20 mouse cellular contexts compared by ENCODE assay signal in genomic region chr7:44726343-44726742, GRCm38 (mm10). TPM values are rescaled to one million over a fixed set of nuclear protein-coding genes. Genes with fewer than 3 reads are reported as not detected.
DNase-seq lines count a peak whose midpoint lies in the region; ATAC-seq and TF ChIP-seq lines count a peak whose summit lies in the region.
"Had no signal": no experiment of that assay in that cellular context is flagged by ENCODE, and none has a peak within 500 bp of the region (broad histone marks: within the 10 kb centered on the region; RNA-seq: fewer than 3 reads in every experiment).

No protein-coding gene starts in this region.

- no peaks in the 10 kb centered on the region for H3K4me1 ChIP-seq in cerebellum, adult 2 months (ENCODE audit: control insufficient read depth, insufficient read depth, low read length)
- H3K4me1 ChIP-seq in CH12.LX (ENCODE audit: control insufficient read depth in 1 of 2, insufficient read depth in 2 of 2), result peaks cover 4 to 9% of the 10 kb centered on the region in 2 experiments
- H3K4me1 ChIP-seq in hindbrain, embryonic 12.5 days, result no peaks in the 10 kb centered on the region
- H3K4me1 ChIP-seq: embryonic facial prominence, embryonic 15.5 days had no signal

- peak; percentile 10 to 22 for DNase-seq in cerebellum, postnatal 14 days
- DNase-seq in cerebellum, adult 2 months, result no peak
- peak; percentile 38 for DNase-seq in lung, postnatal 25 days (ENCODE audit: low spot score)
- no peak for DNase-seq in lung, postnatal 14 days
- DNase-seq in CH12.LX (ENCODE audit: extremely low read depth) (peak; percentile 57), liver (no peak)
- peak; percentile 57 for DNase-seq in naive thymus-derived CD4-positive, alpha-beta T cell, adult 2 months (ENCODE audit: low read depth)
- DNase-seq: adrenal gland, adult 8-10 months; right cerebral cortex, postnatal 4 days had no signal

- TF ChIP-seq RAD21 in CH12.LX (IDR thresholded peaks at IDR 0.05; ENCODE audit: low read depth, low read length), result no peak

- no peak for TF ChIP-seq CTCF in cerebellum, adult 2 months (IDR thresholded peaks at IDR 0.05; ENCODE audit: borderline replicate concordance, insufficient read depth, low read depth, low read length)
- TF ChIP-seq CTCF in CH12.LX (conservative IDR thresholded peaks at IDR 0.05 in 1 of 2, IDR thresholded peaks at IDR 0.05 in 1 of 2; ENCODE audit: low read depth in 2 of 2, low read length in 2 of 2), result no peak

- no peak overlapping the region for H3K4me3 ChIP-seq in cerebellum, adult 2 months (replicated peaks; ENCODE audit: insufficient read depth, low read depth, low read length)
- no peak overlapping the region for H3K4me3 ChIP-seq in CH12.LX (replicated peaks in 1 of 3; ENCODE audit: low read depth in 2 of 3, low read length in 2 of 3, poor library complexity in 1 of 3)
- H3K4me3 ChIP-seq in hindbrain, embryonic 12.5 days, result no peak overlapping the region
- H3K4me3 ChIP-seq: embryonic facial prominence, embryonic 15.5 days; limb, embryonic 15.5 days had no signal

- dilution Hi-C loops in CH12.LX (cut with MboI; ENCODE audit: extremely low pct_ligation_motif_present, extremely low pct_unique_long_range_greater_than_20kb, low sequenced_read_pairs), result no loop called here

- TF ChIP-seq POLR2A in cerebellum, adult 2 months (IDR thresholded peaks at IDR 0.05; ENCODE audit: borderline replicate concordance, insufficient read depth, low read length), result no peak
- TF ChIP-seq POLR2A in CH12.LX (IDR thresholded peaks at IDR 0.05; ENCODE audit: low read depth, low read length), result no peak

- peaks cover 11% of the 10 kb centered on the region for H3K9me3 ChIP-seq in CH12.LX (replicated peaks; ENCODE audit: low read length)
- H3K9me3 ChIP-seq in hindbrain, embryonic 12.5 days (replicated peaks), result no peaks in the 10 kb centered on the region
- H3K9me3 ChIP-seq: embryonic facial prominence, embryonic 15.5 days; limb, embryonic 15.5 days had no signal

- in situ Hi-C loops in CH12.LX (cut with MboI; ENCODE audit: low pct_ligation_motif_present, low pct_unique_long_range_greater_than_20kb, low sequenced_read_pairs), result no loop called here

- no peak overlapping the region for H3K4me2 ChIP-seq in CH12.LX (ENCODE audit: insufficient read depth, low read depth, poor library complexity, severe bottlenecking)
- H3K4me2 ChIP-seq in hindbrain, embryonic 12.5 days (replicated peaks), result no peak overlapping the region
- H3K4me2 ChIP-seq: embryonic facial prominence, embryonic 15.5 days; hindbrain, embryonic 14.5 days; limb, embryonic 15.5 days had no signal

- H3K79me2 ChIP-seq in CH12.LX (replicated peaks; ENCODE audit: control insufficient read depth, extremely low read depth, insufficient read depth, poor library complexity, severe bottlenecking), result no peaks in the 10 kb centered on the region

- H3K36me3 ChIP-seq in CH12.LX (replicated peaks in 1 of 2; ENCODE audit: control insufficient read depth in 1 of 2, insufficient read depth in 1 of 2, low read length in 1 of 2), result peaks cover 0 to 12% of the 10 kb centered on the region in 2 experiments
- no peaks in the 10 kb centered on the region for H3K36me3 ChIP-seq in hindbrain, embryonic 12.5 days
- H3K36me3 ChIP-seq: embryonic facial prominence, embryonic 15.5 days; limb, embryonic 15.5 days had no signal

- TF ChIP-seq EP300 in CH12.LX (IDR thresholded peaks at IDR 0.05; ENCODE audit: low read length), result no peak

- H3K9ac ChIP-seq in CH12.LX (ENCODE audit: insufficient read depth, low read depth), result no peak overlapping the region
- no peak overlapping the region for H3K9ac ChIP-seq in hindbrain, embryonic 12.5 days
- H3K9ac ChIP-seq: embryonic facial prominence, embryonic 15.5 days; hindbrain, embryonic 14.5 days; limb, embryonic 15.5 days had no signal

- no peaks in the 10 kb centered on the region for H3K27me3 ChIP-seq in cerebellum, adult 2 months (ENCODE audit: control insufficient read depth, insufficient read depth, low read length)
- no peaks in the 10 kb centered on the region for H3K27me3 ChIP-seq in CH12.LX (replicated peaks)
- no peaks in the 10 kb centered on the region for H3K27me3 ChIP-seq in hindbrain, embryonic 12.5 days
- H3K27me3 ChIP-seq: embryonic facial prominence, embryonic 15.5 days; limb, embryonic 15.5 days; Patski had no signal

- ATAC-seq in hindbrain, embryonic 12.5 days (ENCODE audit: low FRiP score), result no peak
- ATAC-seq: forebrain, embryonic 16.5 days; Patski had no signal

- no peak overlapping the region for H3K27ac ChIP-seq in cerebellum, adult 2 months (ENCODE audit: insufficient read depth, low read length)
- no peak overlapping the region for H3K27ac ChIP-seq in CH12.LX (ENCODE audit: insufficient read depth, low read depth)
- no peak overlapping the region for H3K27ac ChIP-seq in hindbrain, embryonic 12.5 days
- H3K27ac ChIP-seq: embryonic facial prominence, embryonic 15.5 days; hindbrain, embryonic 14.5 days; limb, embryonic 15.5 days had no signal

- WGBS in cerebellum, adult 2 months, result 32% methylated on average over 6 of the region's 6 CpGs
- WGBS in hindbrain, embryonic 12.5 days, result 75% methylated on average over 6 of the region's 6 CpGs

TF ChIP-seq in CH12.LX, 34 proteins besides CTCF, POLR2A, EP300 and RAD21:
- TF ChIP-seq MXI1 (IDR thresholded peaks at IDR 0.05; ENCODE audit: low read depth, low read length), result no peak
- TF ChIP-seq ELF1 (IDR thresholded peaks at IDR 0.05; ENCODE audit: low read depth, low read length), result 0 out of 2 replicates have a peak, but pooled peaks have one; percentile 17
- no peak for TF ChIP-seq JUN (IDR thresholded peaks at IDR 0.05; ENCODE audit: insufficient read depth, low read depth, low read length)
- TF ChIP-seq CHD2 (IDR thresholded peaks at IDR 0.05; ENCODE audit: low read length), result peak; percentile 76

RNA-seq across cellular contexts. Expression of gene Izumo2, which starts 17.8 kb away (rescaled TPM):
- polyA plus RNA-seq in cerebellum, adult 2 months (2012; rRNA removed), result not detected in 2 replicates
- total RNA-seq in CH12.LX (2012; rRNA removed), result not detected in 2 replicates
- not detected in 2 replicates for total RNA-seq in CH12.LX (2014; rRNA removed)
- polyA plus RNA-seq in CH12.LX (2012; ENCODE audit: insufficient read length, low read depth), result not detected in 2 replicates
- not detected in 2 replicates for polyA plus RNA-seq in hindbrain, embryonic 12.5 days (2016; fragmentation: Nextera tagmentation; extraction: Ambion mirVana)
- total RNA-seq: adrenal gland, adult 8-10 months; gastrocnemius, postnatal 4 days had no signal
- polyA plus RNA-seq: C2C12; embryonic facial prominence, embryonic 15.5 days; forebrain, embryonic 16.5 days; heart, embryonic 14.5 days; hindbrain, embryonic 14.5 days; kidney, embryonic 16.5 days; limb, embryonic 15.5 days; lung, embryonic 16.5 days; Patski had no signal

RNA-seq across cellular contexts. Expression of gene Vrk3, which starts 21.9 kb away (rescaled TPM):
- 37.4 and 39.1 TPM in 2 replicates for polyA plus RNA-seq in cerebellum, adult 2 months (2012; rRNA removed)
- total RNA-seq in CH12.LX (2012; rRNA removed) (27.6 and 30.0 TPM in 2 replicates), CH12.LX (2014; rRNA removed) (29.5 and 34.2 TPM in 2 replicates)
- 42.3 and 50.4 TPM in 2 replicates for polyA plus RNA-seq in CH12.LX (2012; ENCODE audit: insufficient read length, low read depth)
- polyA plus RNA-seq in hindbrain, embryonic 12.5 days (2016; fragmentation: Nextera tagmentation; extraction: Ambion mirVana), result 32.7 and 34.0 TPM in 2 replicates

RNA-seq across cellular contexts. Expression of gene Zfp473, which starts 24.5 kb away (rescaled TPM):
- 0.71 and 0.79 TPM in 2 replicates for polyA plus RNA-seq in cerebellum, adult 2 months (2012; rRNA removed)
- total RNA-seq in CH12.LX (2012; rRNA removed) (9.3 and 9.6 TPM in 2 replicates), CH12.LX (2014; rRNA removed) (10.0 and 10.5 TPM in 2 replicates)
- polyA plus RNA-seq in CH12.LX (2012; ENCODE audit: insufficient read length, low read depth), result 6.8 and 8.7 TPM in 2 replicates
- polyA plus RNA-seq in hindbrain, embryonic 12.5 days (2016; fragmentation: Nextera tagmentation; extraction: Ambion mirVana), result 2.3 and 2.8 TPM in 2 replicates

RNA-seq across cellular contexts. Expression of gene Myh14, which starts 55.7 kb away (rescaled TPM):
- polyA plus RNA-seq in cerebellum, adult 2 months (2012; rRNA removed), result 54.9 and 56.2 TPM in 2 replicates
- total RNA-seq in CH12.LX (2012; rRNA removed) (1.1 and 1.5 TPM in 2 replicates), CH12.LX (2014; rRNA removed) (0.09 and 0.12 TPM in 2 replicates)
- polyA plus RNA-seq in CH12.LX (2012; ENCODE audit: insufficient read length, low read depth), result 0.60 and 0.89 TPM in 2 replicates
- 3.9 and 4.3 TPM in 2 replicates for polyA plus RNA-seq in hindbrain, embryonic 12.5 days (2016; fragmentation: Nextera tagmentation; extraction: Ambion mirVana)

Comparison
In these comparisons a context has a peak if more than half of its experiments do, and no peak if none do; other contexts are left out.
1. DNase-seq: peak in cerebellum, postnatal 14 days (2 of 2), lung, postnatal 25 days (single experiment), CH12.LX (single experiment) and naive thymus-derived CD4-positive, alpha-beta T cell, adult 2 months (single experiment); none in cerebellum, adult 2 months (0 of 2), lung, postnatal 14 days (single experiment) and liver (single experiment).